Mouse (Mus musculus): ENCODE results near the gene Ikzf3.

Gene Ikzf3

GRCm38 (mm10) chr11:98470795-98471194 is 75.0 kb downstream of the Ikzf3 start:
- no peak for DNase-seq

DNA sequence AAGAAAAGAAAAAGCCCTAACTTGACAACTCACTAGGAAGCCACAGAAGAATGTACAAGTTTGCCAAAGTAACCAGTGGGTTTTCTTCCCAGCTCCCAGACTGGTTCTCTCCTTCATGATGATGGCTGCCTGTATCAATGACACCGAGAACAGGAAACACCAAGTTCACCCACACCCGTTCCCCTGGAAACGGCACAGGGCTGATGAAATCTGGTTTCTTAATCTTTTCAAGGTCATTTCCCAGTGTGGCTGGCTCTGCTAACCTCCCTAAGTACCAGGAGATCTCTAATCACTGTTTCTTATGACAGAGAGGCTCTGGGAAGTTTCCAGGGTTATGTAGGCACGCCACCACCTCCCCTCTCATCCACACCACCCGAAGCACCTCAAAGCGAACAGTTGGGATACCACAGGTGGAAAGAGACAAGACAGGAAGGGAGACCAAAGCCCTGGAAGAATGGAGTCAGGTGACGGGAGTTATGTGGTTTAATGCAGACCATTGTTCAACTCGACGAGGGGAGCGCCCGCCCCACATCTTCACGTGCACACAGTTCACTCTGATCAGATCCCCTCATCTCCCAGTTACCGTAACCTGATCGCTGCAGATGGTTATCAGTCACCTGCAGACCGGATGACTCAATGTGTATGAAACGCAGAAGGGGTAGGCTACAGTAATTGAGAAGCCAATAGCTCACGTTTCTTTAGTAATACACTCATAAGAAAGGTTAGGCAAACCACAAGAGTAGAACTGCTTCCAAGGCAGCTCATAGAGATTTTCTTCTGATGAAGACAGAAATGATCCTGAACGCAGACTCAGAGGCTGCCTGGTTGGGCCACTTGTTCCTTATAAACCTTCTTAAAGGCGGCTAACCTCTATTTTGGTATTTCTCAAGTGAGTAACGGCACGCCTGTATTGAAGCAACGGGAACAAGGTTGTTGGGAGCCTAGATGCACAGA is 75.8 kb downstream of the Ikzf3 start:
- no peak for DNase-seq

GRCm38 (mm10) chr11:98464516-98464915 is 81.3 kb downstream of the Ikzf3 start:
- no peak for DNase-seq

DNA sequence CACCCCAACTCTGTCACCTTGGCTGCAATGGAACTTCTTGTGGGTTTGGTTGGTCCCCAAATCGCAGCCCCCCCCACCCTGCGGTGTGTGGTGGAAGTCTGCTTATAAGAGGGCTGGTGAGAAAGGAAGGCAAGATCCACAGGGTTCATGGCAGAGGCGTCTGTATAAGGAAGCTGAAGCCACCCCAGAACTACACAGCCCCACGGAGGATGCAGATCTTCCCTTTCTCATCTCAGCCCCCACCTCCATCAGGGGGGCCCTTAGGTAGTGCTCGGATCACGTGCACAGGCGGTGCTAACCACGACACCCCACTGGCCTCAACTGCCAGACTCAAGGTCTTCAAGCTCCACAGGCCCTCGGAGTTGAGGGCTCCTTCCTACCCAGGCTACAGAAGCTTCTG is 81.9 kb downstream of the Ikzf3 start:
- no peak for DNase-seq

DNA sequence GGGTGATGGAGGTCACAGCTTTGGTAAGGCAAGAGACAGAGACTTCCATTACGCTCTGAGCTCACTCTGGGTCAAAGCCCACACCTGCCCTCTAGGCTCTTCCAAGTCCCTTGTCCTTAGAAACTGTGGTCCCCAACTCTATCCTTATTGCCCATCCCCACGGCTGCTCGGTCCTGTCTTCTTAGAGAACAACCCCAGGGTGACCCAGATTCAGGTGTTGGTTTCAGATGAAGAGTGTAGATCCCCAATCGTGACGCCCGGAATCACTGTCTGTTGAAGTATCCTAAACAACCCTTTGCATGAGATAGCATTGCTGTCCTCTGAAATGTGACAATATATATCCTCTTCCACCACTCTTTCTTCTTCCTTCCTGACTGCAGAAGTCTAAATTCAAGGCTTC is 83.6 kb downstream of the Ikzf3 start:
- DNase-seq, result no peak

DNA sequence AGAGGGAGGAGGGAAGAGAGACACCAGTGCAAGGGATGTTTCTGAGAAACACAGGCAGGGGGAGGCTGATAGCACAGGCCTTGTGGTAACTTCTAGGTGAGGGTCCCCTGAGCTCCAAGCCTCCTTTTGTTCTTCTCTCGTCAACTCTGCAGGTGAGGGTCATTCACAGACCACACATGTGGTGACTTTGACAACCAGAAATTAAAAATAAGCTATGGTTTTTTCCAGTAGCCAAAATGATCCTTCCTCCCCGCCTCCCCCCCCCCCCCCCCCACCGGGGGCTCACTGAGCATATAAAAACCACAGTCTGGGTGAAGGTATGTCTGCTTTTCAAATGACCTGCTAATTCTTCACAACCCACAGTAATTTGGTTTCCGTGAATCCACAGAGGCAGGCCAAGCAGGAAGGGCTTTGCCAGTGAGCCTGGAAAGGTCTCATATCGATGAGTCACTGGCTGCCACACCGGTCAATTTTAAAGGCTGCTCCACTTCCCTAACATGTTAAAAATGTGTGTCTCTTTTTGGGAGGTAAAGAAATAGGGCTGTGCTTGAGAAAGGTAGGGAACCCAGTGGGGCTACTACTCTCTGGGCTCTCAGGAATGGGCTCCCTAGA is 84.6 kb downstream of the Ikzf3 start:
- no peak for DNase-seq

DNA sequence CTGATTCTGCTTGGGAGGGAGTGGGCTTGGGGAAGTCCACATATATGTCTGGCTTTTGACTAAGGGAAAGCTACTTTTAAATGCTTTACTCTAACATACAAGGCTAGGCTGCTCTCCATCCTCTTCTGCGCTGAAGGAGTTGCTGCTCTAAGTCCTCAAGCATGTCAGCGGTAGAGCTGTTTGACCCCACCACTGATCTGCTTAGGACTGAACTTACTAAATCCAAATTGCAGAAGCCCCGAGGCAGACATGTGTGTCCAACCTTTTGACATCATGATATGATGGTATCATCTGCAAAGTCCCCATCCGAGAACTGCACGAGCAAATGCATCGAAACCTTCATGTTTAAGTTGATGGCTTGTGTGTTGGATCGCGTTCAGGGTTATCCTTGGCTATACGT is 86.0 kb downstream of the Ikzf3 start:
- no peak for DNase-seq

- DNase-seq, result no peak
These were observed 86.6 kb downstream of the Ikzf3 start for GRCm38 (mm10) chr11:98459071-98459741.

GRCm38 (mm10) chr11:98458121-98458990 is 87.5 kb downstream of the Ikzf3 start:
- no peak for DNase-seq

- DNase-seq, result peak; percentile 88
These were observed 88.3 kb downstream of the Ikzf3 start for GRCm38 (mm10) chr11:98457367-98458120.

- no peak for DNase-seq
These were observed 88.9 kb downstream of the Ikzf3 start for GRCm38 (mm10) chr11:98456945-98457344.

- DNase-seq, result no peak
These were observed 89.3 kb downstream of the Ikzf3 start for GRCm38 (mm10) chr11:98456545-98456944.

- DNase-seq, result no peak
These were observed 90.3 kb downstream of the Ikzf3 start for GRCm38 (mm10) chr11:98455484-98455883.

GRCm38 (mm10) chr11:98449921-98450771 is 95.7 kb downstream of the Ikzf3 start:
- DNase-seq, result no peak

DNA sequence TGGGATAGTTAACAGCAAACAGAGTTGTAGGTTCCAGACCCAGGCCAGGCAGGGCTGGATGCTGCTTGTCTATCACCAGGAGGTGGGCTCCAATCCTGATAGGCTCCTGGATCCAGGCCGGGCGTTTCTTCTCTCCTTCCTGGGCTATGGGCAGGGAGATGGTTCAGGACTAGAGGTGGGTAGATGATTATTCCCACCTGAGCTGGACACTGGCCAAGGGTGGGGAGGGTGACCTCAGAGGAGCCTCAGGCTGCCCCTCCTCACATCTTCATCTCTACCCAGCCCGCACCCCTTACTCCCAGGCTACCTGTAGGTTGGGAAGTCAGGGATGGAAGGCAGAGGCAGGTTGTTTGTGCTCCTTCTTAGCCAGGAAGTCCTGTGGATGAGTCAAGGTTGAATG is 96.4 kb downstream of the Ikzf3 start:
- DNase-seq, result no peak

DNA sequence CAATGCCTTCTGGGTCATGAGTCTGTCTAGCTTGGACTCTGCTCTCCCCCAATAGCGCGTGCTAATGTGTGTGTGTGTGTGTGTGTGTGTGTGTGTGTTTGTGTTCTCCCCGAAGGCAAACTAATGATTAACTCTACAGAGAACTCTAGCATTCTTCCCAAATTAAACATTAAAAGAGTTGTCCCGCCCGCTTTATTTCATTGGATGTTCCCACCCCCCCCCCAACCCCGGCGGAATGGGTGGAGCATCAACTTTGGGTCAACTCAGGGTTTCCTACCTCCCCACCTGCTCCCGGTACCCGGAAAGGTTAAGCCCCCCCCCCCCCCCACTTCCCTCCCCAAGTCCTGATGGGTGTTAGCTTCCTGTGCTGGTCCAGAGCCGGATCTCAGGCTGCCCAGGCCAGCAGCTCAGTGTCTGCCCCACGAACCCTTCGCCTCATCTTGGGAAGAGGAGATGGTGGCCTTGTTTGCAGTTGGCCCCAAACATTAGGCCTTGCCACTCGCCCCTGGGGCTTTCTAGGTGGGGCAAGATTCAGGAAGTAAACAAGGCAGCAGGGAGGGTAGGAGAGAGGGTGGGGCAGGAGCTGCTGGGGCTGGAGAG is 97.5 kb downstream of the Ikzf3 start:
- DNase-seq, result no peak

GRCm38 (mm10) chr11:98447475-98447834 is 98.4 kb downstream of the Ikzf3 start:
- DNase-seq, result no peak

DNA sequence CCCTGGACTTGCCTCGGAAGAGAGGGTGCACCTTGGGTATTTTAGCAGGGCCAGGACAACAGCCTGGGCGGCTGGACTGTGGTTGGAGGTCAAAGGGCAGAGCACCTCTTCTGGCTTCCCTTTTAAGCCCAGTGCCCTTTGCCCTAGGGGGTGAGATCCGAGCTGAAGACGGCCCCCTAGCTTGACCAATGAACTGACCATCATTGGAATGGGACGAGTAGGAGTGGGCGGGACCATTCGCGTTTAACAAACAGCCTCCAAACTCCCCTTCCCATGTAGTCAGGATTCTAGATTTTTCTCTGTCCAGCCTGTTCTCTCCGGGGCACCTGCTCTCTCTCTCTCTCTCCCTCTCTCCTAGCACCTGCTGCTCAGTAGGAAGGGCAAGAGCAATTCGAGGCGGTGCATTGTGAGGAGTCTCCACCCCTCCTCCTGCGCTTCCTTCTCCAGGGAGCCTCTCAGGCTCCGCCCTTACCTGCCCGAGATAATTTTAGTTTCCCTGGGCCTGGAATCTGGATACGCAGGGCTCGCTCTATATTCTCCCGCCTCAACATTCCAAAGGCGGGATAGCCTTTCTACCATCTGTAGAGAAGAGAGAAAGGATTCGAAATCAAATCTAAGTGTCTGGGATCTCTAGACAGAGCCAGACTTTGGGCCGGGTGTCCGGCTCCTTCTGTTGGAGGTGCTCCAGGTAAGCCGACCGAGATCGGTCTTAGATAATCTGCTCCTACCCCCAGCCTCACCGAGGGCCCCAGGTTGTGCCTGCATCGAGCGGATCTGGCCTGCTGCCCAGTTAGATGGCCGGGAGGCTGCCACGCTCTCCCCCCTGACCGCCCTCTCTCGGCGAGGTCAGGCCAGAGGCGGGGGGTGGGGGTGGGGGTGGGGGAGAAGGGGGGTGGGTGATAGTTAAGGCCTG is 99.0 kb downstream of the Ikzf3 start:
- peak; percentile 63 for DNase-seq

GRCm38 (mm10) chr11:98446213-98446561 is 99.6 kb downstream of the Ikzf3 start, which contains the start of gene Grb7:
Grb7 (plus strand) TSS chr11:98446394.
- no peak for DNase-seq

DNA sequence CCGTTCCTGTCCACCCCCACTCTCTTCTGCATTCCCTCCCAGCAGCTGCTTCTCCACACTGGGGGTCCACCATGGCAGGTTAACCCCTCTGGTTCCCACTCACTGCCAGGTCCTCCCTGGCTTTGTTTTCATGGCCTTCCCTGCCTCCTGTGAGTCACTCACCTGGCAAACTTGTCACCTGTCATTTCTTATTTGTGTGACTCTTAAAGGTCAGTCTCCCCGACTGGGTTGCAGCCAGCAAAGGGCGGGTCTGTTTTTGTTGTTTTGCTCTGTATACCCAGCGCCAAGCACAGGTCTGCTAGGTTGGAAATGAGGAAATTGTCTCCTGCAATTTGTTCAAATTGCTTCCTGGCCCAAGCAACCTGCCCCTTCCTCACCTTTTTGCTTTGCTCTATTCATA is 100.2 kb downstream of the Ikzf3 start:
- DNase-seq, result no peak
